Mouse (Mus musculus) liver, postnatal 0 days (tissue): Measurements from ENCODE around the gene Gpalpp1.

Experiments
- CTCF ChIP-seq: sonication (generic); IDR thresholded peaks from 2 replicates; pipeline ENCODE4 v1.5.1; 2016; ENCODE audit warnings: antibody characterized with exemption, low read depth
- EP300 ChIP-seq: IDR thresholded peaks from 2 replicates; pipeline ENCODE4 v1.6.1; 2016; ENCODE audit warnings: antibody characterized with exemption, low read depth, mild to moderate bottlenecking

- TF ChIP-seq CTCF (no peak), EP300 (no peak)
These were observed 34.8 kb downstream of the Gpalpp1 start for GRCm38 (mm10) chr14:76075721-76076120.
